Mouse (Mus musculus): ENCODE results near the gene Mrpl30. TPM values are rescaled to one million over a fixed set of nuclear protein-coding genes. Genes with fewer than 3 reads are reported as not detected.

Mrpl30 gene
- polyA plus RNA-seq, 1 experiment from 2014 or later = 232 TPM

- Histone ChIP-seq H3K9me3 (no peaks in the 10 kb centered on the region), H3K27me3 (no peaks in the 10 kb centered on the region), H3K9ac (no peak within 1 kb of the TSS), H3K4me3 (no peak within 1 kb of the TSS), H3K4me1 (no peaks in the 10 kb centered on the region), H3K36me3 (no peaks in the 10 kb centered on the region), H3K4me2 (replicated peaks) (no peak within 1 kb of the TSS), H3K27ac (no peak within 1 kb of the TSS)
- WGBS = 79% methylated on average over 5 of the region's 5 CpGs
- ATAC-seq (ENCODE audit: insufficient number of reproducible peaks, insufficient read depth, low FRiP score, low TSS enrichment) = no peak
Observed at GRCm38 (mm10) chr1:37916393-37916792, 26.1 kb downstream of the Mrpl30 start, which contains the start of gene Lyg2. Lyg2 (minus strand) TSS chr1:37916493.

GRCm38 (mm10) chr1:37917666-37918065 is 27.4 kb downstream of the Mrpl30 start:
- WGBS = 78% methylated on average over 13 of the region's 13 CpGs
- no peak overlapping the region for H3K27ac ChIP-seq
- ATAC-seq (ENCODE audit: insufficient number of reproducible peaks, insufficient read depth, low FRiP score, low TSS enrichment) = no peak
- no peaks in the 10 kb centered on the region for H3K4me1 ChIP-seq
- H3K9ac ChIP-seq = no peak overlapping the region
- H3K27me3 ChIP-seq = no peaks in the 10 kb centered on the region
- H3K4me3 ChIP-seq = no peak overlapping the region
- H3K4me2 ChIP-seq (replicated peaks) = no peak overlapping the region
- no peaks in the 10 kb centered on the region for H3K36me3 ChIP-seq
- no peaks in the 10 kb centered on the region for H3K9me3 ChIP-seq

GRCm38 (mm10) chr1:37918096-37918495 is 27.8 kb downstream of the Mrpl30 start:
- WGBS = 77% methylated on average over 6 of the region's 6 CpGs
- H3K4me2 ChIP-seq (replicated peaks) = no peak overlapping the region
- no peaks in the 10 kb centered on the region for H3K9me3 ChIP-seq
- ATAC-seq (ENCODE audit: insufficient number of reproducible peaks, insufficient read depth, low FRiP score, low TSS enrichment) = no peak
- H3K9ac ChIP-seq = no peak overlapping the region
- no peaks in the 10 kb centered on the region for H3K27me3 ChIP-seq
- no peaks in the 10 kb centered on the region for H3K36me3 ChIP-seq
- H3K27ac ChIP-seq = no peak overlapping the region
- H3K4me3 ChIP-seq = no peak overlapping the region
- H3K4me1 ChIP-seq = no peaks in the 10 kb centered on the region

DNA sequence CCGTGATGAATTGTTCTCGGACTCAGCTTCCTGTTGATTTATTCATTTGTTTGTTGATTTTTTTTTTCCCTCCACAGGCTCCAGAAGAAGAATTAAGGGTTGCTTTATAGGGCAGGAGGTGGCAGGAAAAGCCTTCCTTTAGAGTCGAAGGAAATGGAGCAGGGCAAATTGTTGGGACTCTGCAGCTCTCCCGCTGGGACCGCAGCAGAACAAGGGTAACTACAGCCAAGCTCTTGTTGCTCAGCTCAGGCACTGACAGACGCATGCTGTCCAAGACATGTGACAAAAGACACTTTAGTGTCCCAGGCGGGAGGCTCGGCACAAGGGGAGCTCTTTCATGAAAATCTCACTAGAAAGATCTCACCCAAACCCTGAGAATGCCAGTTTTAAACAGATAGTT is 32.3 kb downstream of the Mrpl30 start:
- H3K9ac ChIP-seq = no peak overlapping the region
- no peaks in the 10 kb centered on the region for H3K36me3 ChIP-seq
- ATAC-seq (ENCODE audit: insufficient number of reproducible peaks, insufficient read depth, low FRiP score, low TSS enrichment) = no peak
- H3K4me2 ChIP-seq (replicated peaks) = no peak overlapping the region
- no peaks in the 10 kb centered on the region for H3K4me1 ChIP-seq
- no peaks in the 10 kb centered on the region for H3K9me3 ChIP-seq
- 51% methylated on average over 8 of the region's 8 CpGs for WGBS
- no peaks in the 10 kb centered on the region for H3K27me3 ChIP-seq
- H3K4me3 ChIP-seq = no peak overlapping the region
- no peak overlapping the region for H3K27ac ChIP-seq

DNA sequence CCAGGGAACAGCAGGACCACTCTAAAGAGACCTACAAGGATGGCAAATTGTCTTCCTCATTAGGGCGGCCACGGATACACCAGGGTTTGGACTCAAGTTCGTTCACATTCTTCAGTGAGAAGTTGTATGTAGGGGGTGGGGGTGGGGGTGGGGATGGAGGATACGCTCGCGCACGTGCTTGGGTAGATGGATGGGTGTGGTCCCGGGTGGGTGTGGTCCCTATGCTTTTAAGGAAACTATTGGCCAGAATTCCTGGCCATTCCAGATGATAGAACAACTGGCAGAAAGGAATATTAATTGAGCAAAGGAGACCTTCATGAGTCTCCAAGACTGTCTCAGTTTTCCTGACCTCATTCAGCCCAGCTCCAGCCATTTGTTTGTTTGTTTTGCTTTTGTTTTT is 35.7 kb downstream of the Mrpl30 start:
- no peak overlapping the region for H3K9ac ChIP-seq
- no peak overlapping the region for H3K4me3 ChIP-seq
- H3K36me3 ChIP-seq = no peaks in the 10 kb centered on the region
- H3K9me3 ChIP-seq = no peaks in the 10 kb centered on the region
- H3K4me2 ChIP-seq (replicated peaks) = no peak overlapping the region
- H3K27ac ChIP-seq = no peak overlapping the region
- H3K27me3 ChIP-seq = no peaks in the 10 kb centered on the region
- ATAC-seq (ENCODE audit: insufficient number of reproducible peaks, insufficient read depth, low FRiP score, low TSS enrichment) = no peak
- no peaks in the 10 kb centered on the region for H3K4me1 ChIP-seq
- 77% methylated on average over 8 of the region's 8 CpGs for WGBS

GRCm38 (mm10) chr1:37931806-37932205 is 41.5 kb downstream of the Mrpl30 start:
- WGBS = 16% methylated on average over 3 of the region's 3 CpGs
- ATAC-seq (ENCODE audit: insufficient number of reproducible peaks, insufficient read depth, low FRiP score, low TSS enrichment) = no peak
- H3K27ac ChIP-seq = no peak overlapping the region

More at GRCm38 (mm10) chr1:37931806-37932205, 41.5 kb downstream of the Mrpl30 start:
- Histone ChIP-seq H3K9me3 (no peaks in the 10 kb centered on the region), H3K4me1 (no peaks in the 10 kb centered on the region), H3K27me3 (no peaks in the 10 kb centered on the region), H3K4me3 (no peak overlapping the region), H3K36me3 (no peaks in the 10 kb centered on the region), H3K4me2 (replicated peaks) (no peak overlapping the region), H3K9ac (no peak overlapping the region)

Other genes with a start within 250 kb of the Mrpl30 start
- gene 2010300C02Rik, start 170.4 kb upstream of the Mrpl30 start, polyA plus RNA-seq (2016; fragmentation: Nextera tagmentation; extraction: Ambion mirVana) = 2.0 and 2.3 TPM in 2 replicates
- 7.4 and 7.6 TPM in 2 replicates for gene Tsga10, start 24.0 kb upstream of the Mrpl30 start, polyA plus RNA-seq (2016; fragmentation: Nextera tagmentation; extraction: Ambion mirVana)
- gene Lipt1, start 18.7 kb upstream of the Mrpl30 start, polyA plus RNA-seq (2016; fragmentation: Nextera tagmentation; extraction: Ambion mirVana) = 8.5 and 9.1 TPM in 2 replicates
- 25.3 and 25.4 TPM in 2 replicates for gene Mitd1, start 66 bp upstream of the Mrpl30 start, polyA plus RNA-seq (2016; fragmentation: Nextera tagmentation; extraction: Ambion mirVana)
- not detected in 2 replicates for gene Lyg2, start 26.0 kb downstream of the Mrpl30 start, polyA plus RNA-seq (2016; fragmentation: Nextera tagmentation; extraction: Ambion mirVana)
- gene Lyg1, start 67.3 kb downstream of the Mrpl30 start, polyA plus RNA-seq (2016; fragmentation: Nextera tagmentation; extraction: Ambion mirVana) = not detected in 2 replicates
- 144 and 155 TPM in 2 replicates for gene Txndc9, start 107.4 kb downstream of the Mrpl30 start, polyA plus RNA-seq (2016; fragmentation: Nextera tagmentation; extraction: Ambion mirVana)
- gene Eif5b, start 107.5 kb downstream of the Mrpl30 start, polyA plus RNA-seq (2016; fragmentation: Nextera tagmentation; extraction: Ambion mirVana) = 31.5 and 34.2 TPM in 2 replicates
- 48.6 and 49.5 TPM in 2 replicates for gene Rev1, start 239.3 kb downstream of the Mrpl30 start, polyA plus RNA-seq (2016; fragmentation: Nextera tagmentation; extraction: Ambion mirVana)